Mouse (Mus musculus): ENCODE measurements at regions not wholly inside any gene's neighbourhood (a gene's known extent, or its start where the extent isn't known, plus 50 kb on each side); places are given as distances from the start of the nearest gene placed in this dataset.

DNA sequence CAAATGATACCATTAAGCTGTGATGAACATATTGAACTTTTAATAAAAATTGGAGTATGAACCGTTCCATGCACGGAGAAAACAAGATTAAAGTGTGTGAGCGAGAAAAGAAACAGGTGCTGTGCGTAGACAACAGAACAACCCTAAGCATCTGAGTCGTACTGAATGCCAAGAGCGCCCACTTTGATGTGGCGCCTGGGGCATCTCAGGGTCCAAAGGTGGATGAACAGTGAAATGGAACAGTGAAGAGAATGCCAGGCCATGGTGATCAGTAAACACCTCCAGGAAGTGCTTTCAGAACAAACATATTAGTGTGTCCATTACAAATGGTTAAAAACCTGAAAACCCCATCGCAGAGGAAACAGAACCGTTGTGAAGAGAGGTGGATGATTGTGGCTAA is 94.0 kb upstream of the Ednrb start:
- H3K4me3 ChIP-seq (ENCODE audit: low read length) = no peak overlapping the region
- H3K27me3 ChIP-seq (ENCODE audit: insufficient read depth, low read length) = no peaks in the 10 kb centered on the region
- no peaks in the 10 kb centered on the region for H3K4me1 ChIP-seq (ENCODE audit: insufficient read depth, low read length)
- no peak for TF ChIP-seq CTCF (IDR thresholded peaks at IDR 0.05; ENCODE audit: low read depth)
- ATAC-seq (no peak), DNase-seq (ENCODE audit: low spot score) (no peak)
- no peaks in the 10 kb centered on the region for H3K36me3 ChIP-seq (ENCODE audit: insufficient read depth, low read length)
- H3K27ac ChIP-seq = no peak overlapping the region
- WGBS = 92% methylated on average over 9 of the region's 9 CpGs
- H3K4me2 ChIP-seq (ENCODE audit: low read depth, low read length) = no peak overlapping the region
- no peak overlapping the region for H3K9ac ChIP-seq (replicated peaks; ENCODE audit: low read length)
- no peaks in the 10 kb centered on the region for H3K9me3 ChIP-seq (ENCODE audit: low read length)

DNA sequence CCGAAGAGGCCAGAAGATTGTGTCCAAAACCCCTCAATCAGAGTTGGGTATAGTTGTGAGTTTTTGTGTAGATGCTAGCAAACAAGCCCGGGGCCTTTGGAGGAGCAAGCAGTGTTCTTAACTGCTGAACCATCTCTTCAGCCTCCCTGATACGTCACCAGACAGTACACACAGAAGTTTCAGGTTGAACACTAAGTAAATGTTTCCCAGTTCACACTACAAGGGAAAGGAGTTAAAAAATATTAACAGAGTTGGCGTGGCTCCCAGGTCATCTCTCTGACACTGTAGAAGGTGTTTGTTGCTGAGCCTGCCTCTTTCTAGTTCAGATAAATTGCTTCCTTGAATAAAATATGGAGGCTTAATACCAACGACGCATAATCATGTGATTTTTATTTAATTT is 93.5 kb upstream of the Ednrb start:
- DNase-seq (ENCODE audit: low spot score) = no peak
- Histone ChIP-seq H3K4me3 (ENCODE audit: low read length) (no peak overlapping the region), H3K27me3 (ENCODE audit: insufficient read depth, low read length) (no peaks in the 10 kb centered on the region), H3K4me2 (ENCODE audit: low read depth, low read length) (no peak overlapping the region), H3K9ac (replicated peaks; ENCODE audit: low read length) (no peak overlapping the region), H3K27ac (no peak overlapping the region), H3K36me3 (ENCODE audit: insufficient read depth, low read length) (no peaks in the 10 kb centered on the region), H3K9me3 (ENCODE audit: low read length) (no peaks in the 10 kb centered on the region), H3K4me1 (ENCODE audit: insufficient read depth, low read length) (no peaks in the 10 kb centered on the region)
- no peak for ATAC-seq
- 90% methylated on average over 6 of the region's 6 CpGs for WGBS
- no peak for TF ChIP-seq CTCF (IDR thresholded peaks at IDR 0.05; ENCODE audit: low read depth)

DNA sequence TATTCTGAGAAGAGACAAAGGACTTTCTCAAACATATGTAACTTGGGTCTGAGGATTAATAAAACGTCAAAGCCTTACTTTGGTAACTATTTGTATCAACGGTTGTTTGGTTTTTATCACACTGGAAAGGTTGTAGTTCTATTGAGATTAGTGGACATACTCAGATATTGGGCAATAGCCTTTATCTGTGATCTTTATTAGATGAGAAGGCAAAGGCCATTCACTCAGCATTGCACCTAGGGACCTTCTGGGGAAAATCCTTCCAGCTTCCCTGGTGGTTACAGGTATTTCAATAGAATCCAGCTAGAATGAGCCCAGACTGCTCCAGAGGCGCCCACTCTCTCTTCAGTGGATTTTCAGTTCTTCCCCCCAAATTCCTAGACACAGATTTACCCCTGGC is 89.6 kb upstream of the Ednrb start:
- H3K27ac ChIP-seq = no peak overlapping the region
- WGBS = 88% methylated on average over 3 of the region's 3 CpGs
- no peak for TF ChIP-seq CTCF (IDR thresholded peaks at IDR 0.05; ENCODE audit: low read depth)
- DNase-seq (ENCODE audit: low spot score) = no peak
- no peak overlapping the region for H3K4me3 ChIP-seq (ENCODE audit: low read length)
- H3K36me3 ChIP-seq (ENCODE audit: insufficient read depth, low read length) = no peaks in the 10 kb centered on the region
- no peaks in the 10 kb centered on the region for H3K27me3 ChIP-seq (ENCODE audit: insufficient read depth, low read length)
- no peaks in the 10 kb centered on the region for H3K9me3 ChIP-seq (ENCODE audit: low read length)
- no peak for ATAC-seq
- no peak overlapping the region for H3K4me2 ChIP-seq (ENCODE audit: low read depth, low read length)
- no peak overlapping the region for H3K9ac ChIP-seq (replicated peaks; ENCODE audit: low read length)
- no peaks in the 10 kb centered on the region for H3K4me1 ChIP-seq (ENCODE audit: insufficient read depth, low read length)

DNA sequence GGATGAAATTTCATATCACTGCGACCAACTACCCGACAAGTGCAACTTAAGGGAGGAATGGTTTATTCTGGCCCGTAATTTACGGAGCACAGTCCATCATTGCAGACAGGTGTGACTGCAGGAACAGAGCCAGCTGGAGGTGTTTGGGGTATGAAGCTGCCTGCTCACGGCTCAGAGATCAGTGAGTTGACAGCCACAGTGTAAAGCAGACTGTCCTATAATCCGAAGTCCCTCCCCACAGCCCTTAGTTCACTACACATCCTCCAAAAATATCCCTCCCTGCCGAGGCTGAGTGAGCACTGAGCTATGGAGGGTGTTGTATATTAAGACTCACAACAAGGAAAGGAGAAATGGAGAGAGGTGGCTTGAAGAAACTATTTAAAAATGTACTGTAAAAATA is 88.0 kb upstream of the Ednrb start:
- WGBS = 82% methylated on average over 7 of the region's 7 CpGs
- Histone ChIP-seq H3K27ac (no peak overlapping the region), H3K4me2 (ENCODE audit: low read depth, low read length) (no peak overlapping the region), H3K4me3 (ENCODE audit: low read length) (no peak overlapping the region), H3K9me3 (ENCODE audit: low read length) (no peaks in the 10 kb centered on the region), H3K27me3 (ENCODE audit: insufficient read depth, low read length) (no peaks in the 10 kb centered on the region), H3K36me3 (ENCODE audit: insufficient read depth, low read length) (no peaks in the 10 kb centered on the region), H3K9ac (replicated peaks; ENCODE audit: low read length) (no peak overlapping the region), H3K4me1 (ENCODE audit: insufficient read depth, low read length) (no peaks in the 10 kb centered on the region)
- no peak for ATAC-seq
- no peak for DNase-seq (ENCODE audit: low spot score)
- TF ChIP-seq CTCF (IDR thresholded peaks at IDR 0.05; ENCODE audit: low read depth) = no peak

DNA sequence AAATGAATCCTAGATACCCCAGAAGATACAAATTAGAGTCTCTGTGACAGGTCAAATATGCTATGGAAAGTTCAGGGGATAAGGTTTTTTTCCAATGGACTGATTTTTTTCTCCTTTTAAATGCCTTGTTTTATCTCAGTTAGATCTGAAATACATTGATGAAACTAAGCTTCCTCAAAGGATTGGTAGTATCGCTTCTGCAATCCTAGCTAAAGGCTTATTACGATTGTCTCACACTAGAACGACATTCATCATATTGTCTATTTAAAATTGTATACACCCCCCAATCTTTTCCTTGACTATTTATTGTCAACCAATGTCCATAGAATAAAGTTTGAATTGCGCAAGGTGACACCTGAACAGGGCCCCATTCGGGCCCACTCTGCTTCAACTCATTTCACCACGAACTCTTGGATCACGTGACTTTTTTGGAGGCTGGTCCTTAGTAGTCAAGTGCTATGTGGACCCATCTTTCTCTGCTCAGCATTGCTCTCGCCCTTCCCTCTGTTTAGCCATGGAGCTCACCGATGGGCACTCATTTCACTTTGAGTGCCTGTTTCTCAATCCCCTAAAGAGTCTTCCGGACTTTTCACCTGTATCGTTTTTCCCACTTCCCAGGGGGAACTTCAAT is 85.6 kb upstream of the Ednrb start:
- ATAC-seq = no peak
- no peak overlapping the region for H3K9ac ChIP-seq (replicated peaks; ENCODE audit: low read length)
- no peak overlapping the region for H3K27ac ChIP-seq
- 94% methylated on average over 11 of the region's 11 CpGs for WGBS
- no peaks in the 10 kb centered on the region for H3K4me1 ChIP-seq (ENCODE audit: insufficient read depth, low read length)
- H3K36me3 ChIP-seq (ENCODE audit: insufficient read depth, low read length) = no peaks in the 10 kb centered on the region
- TF ChIP-seq CTCF (IDR thresholded peaks at IDR 0.05; ENCODE audit: low read depth) = no peak
- DNase-seq (ENCODE audit: low spot score) = no peak
- no peak overlapping the region for H3K4me2 ChIP-seq (ENCODE audit: low read depth, low read length)
- H3K27me3 ChIP-seq (ENCODE audit: insufficient read depth, low read length) = no peaks in the 10 kb centered on the region
- H3K4me3 ChIP-seq (ENCODE audit: low read length) = no peak overlapping the region
- no peaks in the 10 kb centered on the region for H3K9me3 ChIP-seq (ENCODE audit: low read length)

DNA sequence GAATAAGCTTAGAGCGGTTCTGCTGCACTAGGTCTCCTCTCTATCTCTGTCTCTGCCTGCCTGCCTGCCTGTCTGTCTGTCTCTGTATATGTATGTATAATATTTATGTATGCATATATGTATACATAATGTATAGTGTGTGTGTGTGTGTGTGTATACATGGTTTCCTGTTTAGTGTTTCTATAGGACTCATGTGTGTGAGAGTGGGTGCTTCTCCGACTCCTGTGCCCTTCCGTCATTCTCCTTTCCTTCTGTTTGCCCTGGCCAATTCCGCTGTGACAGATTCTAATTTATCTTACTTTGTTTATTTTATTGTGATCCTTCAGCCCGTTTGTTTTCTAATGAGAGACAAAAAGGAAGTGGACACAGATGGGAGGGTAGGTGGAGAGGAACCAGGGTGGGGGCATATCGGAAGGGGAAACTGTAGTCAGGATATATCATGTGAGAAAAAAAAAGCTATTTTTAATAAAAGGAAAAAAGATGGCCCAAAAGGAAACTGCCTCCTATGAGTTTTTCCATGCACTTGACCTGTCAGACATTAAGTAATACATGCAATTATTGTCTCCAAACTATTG is 85.0 kb upstream of the Ednrb start:
- Histone ChIP-seq H3K36me3 (ENCODE audit: insufficient read depth, low read length) (no peaks in the 10 kb centered on the region), H3K9me3 (ENCODE audit: low read length) (no peaks in the 10 kb centered on the region), H3K27ac (no peak overlapping the region), H3K4me2 (ENCODE audit: low read depth, low read length) (no peak overlapping the region), H3K4me3 (ENCODE audit: low read length) (no peak overlapping the region), H3K9ac (replicated peaks; ENCODE audit: low read length) (no peak overlapping the region), H3K4me1 (ENCODE audit: insufficient read depth, low read length) (no peaks in the 10 kb centered on the region), H3K27me3 (ENCODE audit: insufficient read depth, low read length) (no peaks in the 10 kb centered on the region)
- WGBS = 76% methylated on average over 6 of the region's 6 CpGs
- TF ChIP-seq CTCF (IDR thresholded peaks at IDR 0.05; ENCODE audit: low read depth) = no peak
- DNase-seq (ENCODE audit: low spot score) = no peak
- ATAC-seq = no peak

DNA sequence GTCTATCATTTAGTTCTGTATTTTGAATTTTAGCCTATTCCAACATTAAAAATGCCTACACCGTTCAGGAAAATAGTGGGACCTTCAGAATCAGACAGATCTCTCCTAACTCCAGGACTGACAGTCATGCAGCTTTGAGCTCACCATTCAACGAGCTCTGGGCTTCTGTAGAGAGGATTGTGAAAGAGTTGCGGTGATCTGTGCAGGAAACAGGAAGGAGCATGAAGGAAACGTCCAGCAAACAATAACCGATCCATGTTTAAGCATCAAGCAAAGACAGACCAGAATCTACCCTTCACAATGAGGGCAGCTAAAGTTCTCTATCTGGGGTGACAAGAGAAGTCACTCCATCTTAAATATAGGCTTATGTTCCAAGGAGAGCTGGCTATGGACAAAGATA is 76.0 kb upstream of the Ednrb start:
- Histone ChIP-seq H3K27me3 (ENCODE audit: insufficient read depth, low read length) (no peaks in the 10 kb centered on the region), H3K27ac (no peak overlapping the region), H3K9ac (replicated peaks; ENCODE audit: low read length) (no peak overlapping the region), H3K4me1 (ENCODE audit: insufficient read depth, low read length) (no peaks in the 10 kb centered on the region), H3K36me3 (ENCODE audit: insufficient read depth, low read length) (no peaks in the 10 kb centered on the region), H3K4me3 (ENCODE audit: low read length) (no peak overlapping the region), H3K9me3 (ENCODE audit: low read length) (no peaks in the 10 kb centered on the region), H3K4me2 (ENCODE audit: low read depth, low read length) (no peak overlapping the region)
- ATAC-seq (no peak), DNase-seq (ENCODE audit: low spot score) (no peak)
- no peak for TF ChIP-seq CTCF (IDR thresholded peaks at IDR 0.05; ENCODE audit: low read depth)
- WGBS = 71% methylated on average over 5 of the region's 5 CpGs

Measured in hindbrain, postnatal 0 days (tissue).